Comparison of ENCODE assay signal across 14 mouse cellular contexts in the genomic region with DNA sequence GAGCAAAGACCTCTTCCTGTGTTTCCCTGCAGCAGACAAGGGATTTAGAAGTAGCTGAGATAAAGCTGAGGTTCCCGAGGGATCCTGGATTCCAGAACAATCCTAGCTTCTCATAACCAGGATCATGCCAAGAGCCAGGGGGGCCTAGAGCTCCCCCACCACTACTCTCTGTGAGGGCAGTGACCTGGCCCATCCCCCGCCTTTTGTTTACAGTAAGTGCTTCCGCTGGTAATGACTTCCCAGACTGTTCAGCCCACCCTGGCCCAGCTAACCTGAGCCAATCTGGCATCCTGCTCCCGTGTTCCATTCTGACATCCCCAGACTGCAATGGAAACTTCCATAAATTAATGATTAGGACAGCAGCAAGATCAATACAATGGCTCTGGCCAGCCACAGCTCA.
DNase-seq lines count a peak whose midpoint lies in the region; ATAC-seq and TF ChIP-seq lines count a peak whose summit lies in the region.
"Had no signal": no experiment of that assay in that cellular context is flagged by ENCODE, and none has a peak within 500 bp of the region (broad histone marks: within the 10 kb centered on the region; RNA-seq: fewer than 3 reads in every experiment).

No protein-coding gene starts in this region.

- no peaks in the 10 kb centered on the region for H3K36me3 ChIP-seq in forebrain, embryonic 10.5 days (replicated peaks)
- no peaks in the 10 kb centered on the region for H3K36me3 ChIP-seq in forebrain, postnatal 0 days (ENCODE audit: insufficient read depth)
- no peaks in the 10 kb centered on the region for H3K36me3 ChIP-seq in kidney, embryonic 14.5 days (ENCODE audit: control insufficient read depth, insufficient read depth, low read length)
- no peaks in the 10 kb centered on the region for H3K36me3 ChIP-seq in neural tube, embryonic 11.5 days (ENCODE audit: control insufficient read depth, insufficient read depth, low read length)
- H3K36me3 ChIP-seq: hindbrain, embryonic 15.5 days had no signal

- peak overlapping the region; percentile 40; the same call in 1 of the 2 replicates for H3K27ac ChIP-seq in forebrain, embryonic 10.5 days
- H3K27ac ChIP-seq in forebrain, postnatal 0 days (ENCODE audit: low read depth, low read length), result no peak overlapping the region
- H3K27ac ChIP-seq in kidney, embryonic 14.5 days (ENCODE audit: low read depth, low read length), result no peak overlapping the region
- H3K27ac ChIP-seq in neural tube, embryonic 11.5 days (ENCODE audit: low read depth, low read length), result peak overlapping the region; percentile 62
- H3K27ac ChIP-seq: hindbrain, embryonic 15.5 days; kidney, postnatal 0 days had no signal

- no peak for ATAC-seq in forebrain, postnatal 0 days
- ATAC-seq in kidney, embryonic 14.5 days (ENCODE audit: low FRiP score, low TSS enrichment), result no peak
- no peak for ATAC-seq in neural tube, embryonic 11.5 days (ENCODE audit: insufficient read depth, low FRiP score, low TSS enrichment)
- no peak for ATAC-seq in frontal cortex, adult (ENCODE audit: low TSS enrichment)
- ATAC-seq: Patski had no signal

- no peak overlapping the region for H3K9ac ChIP-seq in forebrain, postnatal 0 days
- no peak overlapping the region for H3K9ac ChIP-seq in kidney, embryonic 14.5 days (ENCODE audit: low read depth, low read length)
- no peak overlapping the region; the same call in 1 of the 2 replicates for H3K9ac ChIP-seq in neural tube, embryonic 11.5 days (ENCODE audit: low read length)
- H3K9ac ChIP-seq: hindbrain, embryonic 15.5 days; lung, embryonic 14.5 days had no signal

- H3K27me3 ChIP-seq in forebrain, embryonic 10.5 days (ENCODE audit: poor library complexity, severe bottlenecking), result peaks cover 74% of the 10 kb centered on the region
- no peaks in the 10 kb centered on the region for H3K27me3 ChIP-seq in forebrain, postnatal 0 days (ENCODE audit: insufficient read depth, low read length)
- no peaks in the 10 kb centered on the region for H3K27me3 ChIP-seq in kidney, embryonic 14.5 days (ENCODE audit: control insufficient read depth, insufficient read depth, low read length)
- no peaks in the 10 kb centered on the region for H3K27me3 ChIP-seq in neural tube, embryonic 11.5 days (ENCODE audit: control insufficient read depth, insufficient read depth, low read length)
- H3K27me3 ChIP-seq: hindbrain, embryonic 15.5 days had no signal

- 57% methylated on average over 4 of the region's 4 CpGs for WGBS in forebrain, embryonic 10.5 days
- 36% methylated on average over 4 of the region's 4 CpGs for WGBS in forebrain, postnatal 0 days
- 32% methylated on average over 4 of the region's 4 CpGs for WGBS in kidney, embryonic 14.5 days
- WGBS in neural tube, embryonic 11.5 days, result 48% methylated on average over 4 of the region's 4 CpGs

- H3K9me3 ChIP-seq in forebrain, embryonic 10.5 days, result no peaks in the 10 kb centered on the region
- H3K9me3 ChIP-seq in forebrain, postnatal 0 days (ENCODE audit: low read length), result no peaks in the 10 kb centered on the region
- H3K9me3 ChIP-seq in kidney, embryonic 14.5 days (ENCODE audit: control insufficient read depth, low read length), result no peaks in the 10 kb centered on the region
- no peaks in the 10 kb centered on the region for H3K9me3 ChIP-seq in neural tube, embryonic 11.5 days (ENCODE audit: control insufficient read depth, low read length)
- H3K9me3 ChIP-seq: hindbrain, embryonic 15.5 days had no signal

- no peak for DNase-seq in forebrain, embryonic 10.5 days (ENCODE audit: extremely low spot score, low spot score)
- DNase-seq in forebrain, postnatal 0 days, result no peak
- DNase-seq in kidney, postnatal 14 days, result peak; percentile 29
- DNase-seq in neural tube, embryonic 11.5 days (ENCODE audit: low spot score), result peak; percentile 23
- no peak for DNase-seq in neural tube, embryonic 10.5 days (ENCODE audit: extremely low spot score, low spot score)
- peak; percentile 38 for DNase-seq in retina, postnatal 1 day
- DNase-seq: liver; lung, embryonic 14.5 days had no signal

- peaks cover 50% of the 10 kb centered on the region for H3K4me1 ChIP-seq in forebrain, embryonic 10.5 days
- H3K4me1 ChIP-seq in forebrain, postnatal 0 days (ENCODE audit: insufficient read depth), result peaks cover 18% of the 10 kb centered on the region
- H3K4me1 ChIP-seq in kidney, embryonic 14.5 days (ENCODE audit: control insufficient read depth, insufficient read depth, low read length), result 0 out of 2 replicates have a peak, but pooled peaks cover 4% of the 10 kb centered on the region
- peaks cover 21% of the 10 kb centered on the region for H3K4me1 ChIP-seq in neural tube, embryonic 11.5 days (ENCODE audit: control insufficient read depth, insufficient read depth, low read length)

- H3K4me3 ChIP-seq in forebrain, embryonic 10.5 days, result no peak overlapping the region
- no peak overlapping the region for H3K4me3 ChIP-seq in forebrain, postnatal 0 days (ENCODE audit: low read depth, low read length)
- H3K4me3 ChIP-seq in kidney, embryonic 14.5 days (ENCODE audit: low read length), result no peak overlapping the region
- H3K4me3 ChIP-seq in neural tube, embryonic 11.5 days (ENCODE audit: low read depth, low read length), result no peak overlapping the region
- H3K4me3 ChIP-seq: erythroblast, embryonic 14.5 days; hindbrain, embryonic 15.5 days had no signal

- TF ChIP-seq CTCF in forebrain, postnatal 0 days (IDR thresholded peaks at IDR 0.05; ENCODE audit: low read depth), result no peak

- H3K4me2 ChIP-seq in forebrain, postnatal 0 days (ENCODE audit: low read depth), result no peak overlapping the region
- H3K4me2 ChIP-seq in kidney, embryonic 14.5 days (replicated peaks; ENCODE audit: low read depth, low read length), result no peak overlapping the region
- H3K4me2 ChIP-seq in neural tube, embryonic 11.5 days (ENCODE audit: low read depth), result no peak overlapping the region
- H3K4me2 ChIP-seq: hindbrain, embryonic 15.5 days; lung, embryonic 14.5 days had no signal

Comparison
In these comparisons a context has a peak if more than half of its experiments do, and no peak if none do; other contexts are left out.
1. DNase-seq: peak in kidney, postnatal 14 days (single experiment), neural tube, embryonic 11.5 days (single experiment) and retina, postnatal 1 day (single experiment); none in forebrain, embryonic 10.5 days (single experiment), forebrain, postnatal 0 days (single experiment) and neural tube, embryonic 10.5 days (single experiment).
2. H3K27ac ChIP-seq: peak in forebrain, embryonic 10.5 days (single experiment) and neural tube, embryonic 11.5 days (single experiment); none in forebrain, postnatal 0 days (single experiment) and kidney, embryonic 14.5 days (single experiment).